8 mouse cellular contexts compared by ENCODE assay signal in genomic region chr12:88361120-88361445, GRCm38 (mm10). TPM values are rescaled to one million over a fixed set of nuclear protein-coding genes. Genes with fewer than 3 reads are reported as not detected.
DNase-seq lines count a peak whose midpoint lies in the region; ATAC-seq and TF ChIP-seq lines count a peak whose summit lies in the region.

No protein-coding gene starts in this region.

- peak overlapping the region; percentile 90 for H3K4me2 ChIP-seq in forebrain, embryonic 16.5 days (ENCODE audit: low read length)

- no peak for ATAC-seq in forebrain, embryonic 16.5 days

- peak overlapping the region; percentile 90 for H3ac ChIP-seq in C2C12 (ENCODE audit: control insufficient read depth, insufficient read length, low read depth)

- TF ChIP-seq CTCF in gastrocnemius, adult 2 months (IDR thresholded peaks at IDR 0.05) = no peak
- no peak for TF ChIP-seq CTCF in C2C12 (IDR thresholded peaks at IDR 0.05; ENCODE audit: control insufficient read depth, insufficient read depth, insufficient read length)

- peak overlapping the region; percentile 96 for H3K27ac ChIP-seq in gastrocnemius, adult 2 months
- no peak overlapping the region for H3K27ac ChIP-seq in forebrain, embryonic 16.5 days (ENCODE audit: low read length)
- peak overlapping the region; percentile 63; the same call in 1 of the 2 replicates for H3K27ac ChIP-seq in macrophage

- H3K4me1 ChIP-seq in forebrain, embryonic 16.5 days (replicated peaks; ENCODE audit: control insufficient read depth, insufficient read depth, low read length) = peaks cover 7% of the 10 kb centered on the region

- peak overlapping the region; percentile 81 for H3K9ac ChIP-seq in forebrain, embryonic 16.5 days (replicated peaks; ENCODE audit: low read depth, low read length)

- 55% methylated on average over 9 of the region's 9 CpGs for WGBS in forebrain, embryonic 16.5 days
- 43% methylated on average over 9 of the region's 9 CpGs for WGBS in macrophage (ENCODE audit: missing documents)

- H3K36me3 ChIP-seq in C2C12 (ENCODE audit: control insufficient read depth, insufficient read depth) = no peaks in the 10 kb centered on the region
- H3K36me3 ChIP-seq in forebrain, embryonic 16.5 days (ENCODE audit: control insufficient read depth, insufficient read depth) = no peaks in the 10 kb centered on the region
- no peaks in the 10 kb centered on the region for H3K36me3 ChIP-seq in macrophage (ENCODE audit: inconsistent target)

- H3K4me3 ChIP-seq in gastrocnemius, adult 2 months = peak overlapping the region; percentile 96
- H3K4me3 ChIP-seq in C2C12 (ENCODE audit: insufficient read depth, poor library complexity, severe bottlenecking) (peak overlapping the region; percentile 55), macrophage (ENCODE audit: inconsistent target) (peak overlapping the region; percentile 88)
- H3K4me3 ChIP-seq in forebrain, embryonic 16.5 days (replicated peaks; ENCODE audit: low read length) = peak overlapping the region; percentile 92

- H3K79me2 ChIP-seq in C2C12 (ENCODE audit: control insufficient read depth, insufficient read depth) = peaks cover 9% of the 10 kb centered on the region
- peaks cover 7% of the 10 kb centered on the region; the same call in 1 of the 2 replicates for H3K79me2 ChIP-seq in macrophage (ENCODE audit: inconsistent target)

- H3K9me3 ChIP-seq in forebrain, embryonic 16.5 days (ENCODE audit: control insufficient read depth, low read length) = no peaks in the 10 kb centered on the region

- intact Hi-C loops in gastrocnemius, adult 2 months (cut with DNase I) = no loop called here
- intact Hi-C loops in gastrocnemius, postnatal 14 days (cut with DNase I; ENCODE audit: low total_unique reads) = no loop called here

- H3K27me3 ChIP-seq in C2C12 (ENCODE audit: control insufficient read depth, insufficient read depth, insufficient read length) = no peaks in the 10 kb centered on the region
- H3K27me3 ChIP-seq in forebrain, embryonic 16.5 days (replicated peaks; ENCODE audit: control insufficient read depth, insufficient read depth, low read length) = no peaks in the 10 kb centered on the region

- DNase-seq in gastrocnemius, adult 2 months = no peak
- no peak for DNase-seq in gastrocnemius, postnatal 14 days
- no peak for DNase-seq in right cerebral cortex, postnatal 14 days
- no peak for DNase-seq in adrenal gland, postnatal 25 days
- DNase-seq in adrenal gland, adult 2 months = no peak

- no peaks in the 10 kb centered on the region for H3K79me3 ChIP-seq in C2C12 (ENCODE audit: low read depth)

TF ChIP-seq in C2C12, 6 proteins besides CTCF, POLR2A, EP300 and RAD21:
- TF ChIP-seq CEBPB (IDR thresholded peaks at IDR 0.05; ENCODE audit: low read depth) = no peak
- TF ChIP-seq MYOD1 (IDR thresholded peaks at IDR 0.05; ENCODE audit: control insufficient read depth, insufficient read length, low read depth) = no peak
- no peak for TF ChIP-seq FOSL1 (IDR thresholded peaks at IDR 0.05; ENCODE audit: insufficient read depth, low read length, poor library complexity, severe bottlenecking)
- TF ChIP-seq MAX (IDR thresholded peaks at IDR 0.05) = no peak
- no peak for TF ChIP-seq MYOG (IDR thresholded peaks at IDR 0.05; ENCODE audit: control insufficient read depth, extremely low read depth, insufficient read length)
- no peak for TF ChIP-seq USF1 (IDR thresholded peaks at IDR 0.05; ENCODE audit: low read depth)

RNA-seq across cellular contexts. Expression of gene Adck1, which starts 0.7 kb away (rescaled TPM):
- total RNA-seq in gastrocnemius, adult 2 months (2021) = 10 to 100 TPM; 15.0 to 21.3 TPM
- 10 to 100 TPM; 10.2 to 11.9 TPM for total RNA-seq in gastrocnemius, postnatal 14 days (2021)
- polyA plus RNA-seq in C2C12 (2012; fragmentation: generic; extraction: Trizol) = 24.1 TPM
- 36.4 and 39.4 TPM in 2 replicates for polyA plus RNA-seq in forebrain, embryonic 16.5 days (2015; fragmentation: Nextera tagmentation; extraction: Ambion mirVana)
- 10 to 100 TPM in 22 of 26 experiments, 1 to 10 TPM in 4; 4.6 to 32.1 (median 22.8) TPM for total RNA-seq in macrophage (2018; cell fraction: chromatin; rRNA removed)
- total RNA-seq in macrophage (2018; cell fraction: cytosol; rRNA removed) = 10 to 100 TPM in 24 of 26 experiments, 1 to 10 TPM in 2; 8.1 to 16.0 (median 13.1) TPM
- 10 to 100 TPM in 20 of 26 experiments, 1 to 10 TPM in 6; 6.0 to 31.2 (median 16.9) TPM for total RNA-seq in macrophage (2018; cell fraction: nucleus; rRNA removed)
- polyA plus RNA-seq in macrophage (2018) = 6.7 to 16.1 TPM (median 12.1 TPM) in 3 replicates
- 20.7 and 27.5 TPM in 2 replicates for total RNA-seq in adrenal gland, postnatal 25 days (2021)
- 10 to 100 TPM; 19.4 to 23.7 TPM for total RNA-seq in adrenal gland, adult 2 months (2021)
- 31.0 and 35.6 TPM in 2 replicates for polyA plus RNA-seq in adrenal gland, adult 2 months (2012; rRNA removed)

RNA-seq across cellular contexts. Expression of gene Gm5039, which starts 37.3 kb away (rescaled TPM):
- total RNA-seq in gastrocnemius, adult 2 months (2021) = not detected
- total RNA-seq in gastrocnemius, postnatal 14 days (2021) = not detected
- polyA plus RNA-seq in C2C12 (2012; fragmentation: generic; extraction: Trizol) (0.33 TPM), macrophage (2018) (not detected in 3 replicates)
- polyA plus RNA-seq in forebrain, embryonic 16.5 days (2015; fragmentation: Nextera tagmentation; extraction: Ambion mirVana) = not detected in 2 replicates
- total RNA-seq in macrophage (2018; cell fraction: chromatin; rRNA removed) = not detected
- total RNA-seq in macrophage (2018; cell fraction: cytosol; rRNA removed) = not detected
- not detected for total RNA-seq in macrophage (2018; cell fraction: nucleus; rRNA removed)
- total RNA-seq in adrenal gland, postnatal 25 days (2021) = not detected in 2 replicates
- not detected for total RNA-seq in adrenal gland, adult 2 months (2021)
- polyA plus RNA-seq in adrenal gland, adult 2 months (2012; rRNA removed) = not detected in 2 replicates
